Mouse (Mus musculus): ENCODE data around the gene Kcnab1.

The Kcnab1 gene

GRCm38 (mm10) chr3:65317876-65318537 is 208.8 kb downstream of the Kcnab1 start:
- DNase-seq, result peak; percentile 49

- DNase-seq, result peak; percentile 19
Observed at GRCm38 (mm10) chr3:65319248-65320008, 210.2 kb downstream of the Kcnab1 start.

- no peak for DNase-seq
Observed at GRCm38 (mm10) chr3:65320990-65321389, 211.8 kb downstream of the Kcnab1 start.

GRCm38 (mm10) chr3:65321981-65322779 is 213.0 kb downstream of the Kcnab1 start:
- no peak for DNase-seq

GRCm38 (mm10) chr3:65325254-65325653 is 216.1 kb downstream of the Kcnab1 start:
- DNase-seq, result no peak

- DNase-seq, result no peak
Observed at GRCm38 (mm10) chr3:65328814-65329213, 219.6 kb downstream of the Kcnab1 start.

- DNase-seq, result no peak
Observed at GRCm38 (mm10) chr3:65337835-65338464, 228.8 kb downstream of the Kcnab1 start.

GRCm38 (mm10) chr3:65340173-65340951 is 231.2 kb downstream of the Kcnab1 start:
- DNase-seq, result no peak

GRCm38 (mm10) chr3:65346176-65346575 is 237.0 kb downstream of the Kcnab1 start:
- no peak for DNase-seq

GRCm38 (mm10) chr3:65352278-65353127 is 243.3 kb downstream of the Kcnab1 start:
- peak; percentile 27 for DNase-seq

- DNase-seq, result no peak
Observed at GRCm38 (mm10) chr3:65353263-65354037, 244.3 kb downstream of the Kcnab1 start.

- DNase-seq, result peak; percentile 47
Observed at GRCm38 (mm10) chr3:65355479-65355878, 246.3 kb downstream of the Kcnab1 start.

- DNase-seq, result no peak
Observed at GRCm38 (mm10) chr3:65358275-65358674, 249.1 kb downstream of the Kcnab1 start.

- DNase-seq, result no peak
Observed at GRCm38 (mm10) chr3:65358841-65359240, 249.7 kb downstream of the Kcnab1 start.

- DNase-seq, result no peak
Observed at GRCm38 (mm10) chr3:65360163-65360969, 251.2 kb downstream of the Kcnab1 start.

- peak; percentile 79 for DNase-seq
Observed at GRCm38 (mm10) chr3:65363438-65363837, 254.3 kb downstream of the Kcnab1 start.

GRCm38 (mm10) chr3:65365184-65365583 is 256.0 kb downstream of the Kcnab1 start:
- DNase-seq, result no peak

GRCm38 (mm10) chr3:65365921-65366710 is 256.9 kb downstream of the Kcnab1 start:
- DNase-seq, result no peak

GRCm38 (mm10) chr3:65367944-65368343 is 258.8 kb downstream of the Kcnab1 start:
- DNase-seq, result no peak
